Mouse (Mus musculus) cerebellum, adult 9-10 months (tissue): ENCODE results near the gene Slc9a3.

Experiments
- DNase-seq: peaks from one replicate; pipeline ENCODE4 v3.0.0; 2022

The Slc9a3 gene

GRCm38 (mm10) chr13:74145983-74146622 lies 24.8 kb downstream of the Slc9a3 start:
- peak; percentile 67 for DNase-seq

- no peak for DNase-seq
Measured at GRCm38 (mm10) chr13:74147327-74147726, 26.1 kb downstream of the Slc9a3 start.

GRCm38 (mm10) chr13:74166348-74167056 lies 45.2 kb downstream of the Slc9a3 start:
- peak; percentile 20 for DNase-seq

DNA sequence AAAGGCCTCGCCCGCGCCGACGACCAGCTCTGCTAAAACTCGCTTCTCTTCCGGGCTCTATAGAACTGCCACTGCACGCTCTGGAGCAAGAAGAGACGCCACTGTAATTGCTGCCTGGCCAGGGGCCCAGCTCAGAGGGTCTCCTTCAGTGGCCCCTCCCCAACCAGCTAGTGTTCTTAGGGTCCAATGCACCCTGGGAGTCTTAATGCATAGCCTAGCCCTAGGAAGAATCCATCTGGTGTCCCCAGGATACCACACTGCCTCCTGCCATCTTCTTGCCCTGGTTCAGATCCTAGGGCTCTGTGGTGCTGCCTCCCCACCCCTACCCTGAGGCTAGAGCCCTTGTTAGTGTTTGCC lies 45.8 kb downstream of the Slc9a3 start:
- peak; percentile 7 for DNase-seq

DNA sequence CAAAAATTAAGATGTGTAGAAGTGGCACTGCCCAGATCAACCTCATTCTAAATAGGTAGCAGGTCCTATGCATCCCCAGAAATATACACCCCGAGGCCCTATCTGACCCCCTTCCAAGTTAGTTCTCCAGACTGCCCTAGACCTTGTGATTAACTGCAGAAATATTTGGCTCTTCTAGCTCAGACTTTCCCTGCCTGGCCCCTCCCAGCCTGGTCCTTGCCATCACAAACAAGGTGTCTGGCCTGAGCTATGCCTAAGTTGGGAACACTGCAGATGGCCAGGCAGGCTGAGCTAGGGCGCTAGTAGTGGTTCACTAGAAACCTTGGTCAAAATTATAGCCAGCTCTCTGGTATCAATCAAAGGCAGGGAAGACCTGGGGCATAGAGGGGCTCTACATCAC lies 46.2 kb downstream of the Slc9a3 start:
- DNase-seq, result no peak

DNA sequence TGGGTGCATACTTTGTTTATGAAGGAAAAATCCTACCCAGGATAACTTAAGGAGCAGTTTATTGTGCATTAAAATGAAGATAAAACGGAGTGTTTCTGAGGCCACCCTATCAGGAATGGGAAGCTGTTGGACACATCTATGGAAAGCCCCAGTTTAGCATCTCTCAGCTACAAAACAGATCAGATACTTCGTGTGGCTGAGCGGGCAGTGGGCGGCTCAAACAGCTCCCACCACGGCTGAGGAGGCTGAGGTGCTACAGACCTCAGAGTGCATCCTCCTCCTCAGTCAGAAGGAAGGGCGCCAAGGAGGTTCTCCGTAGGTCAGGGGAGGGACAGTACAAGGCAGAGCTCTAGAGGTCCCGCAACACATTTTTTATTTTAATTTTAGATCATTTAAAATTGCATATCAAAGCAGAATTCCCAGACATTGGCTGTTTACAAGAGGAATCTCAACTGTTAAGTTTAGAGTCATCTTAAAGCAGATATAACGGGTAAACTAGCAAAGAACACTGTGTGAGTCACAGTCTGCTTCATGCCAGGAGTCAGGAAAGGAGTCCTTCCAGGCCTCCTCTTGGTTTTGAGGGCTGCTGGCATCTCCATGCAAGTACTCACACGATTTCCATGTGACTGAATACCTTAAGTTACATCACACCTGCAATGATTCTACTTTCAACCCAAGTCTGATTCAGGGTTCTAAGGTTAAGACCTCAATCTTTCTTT lies 48.3 kb downstream of the Slc9a3 start:
- DNase-seq, result no peak

DNA sequence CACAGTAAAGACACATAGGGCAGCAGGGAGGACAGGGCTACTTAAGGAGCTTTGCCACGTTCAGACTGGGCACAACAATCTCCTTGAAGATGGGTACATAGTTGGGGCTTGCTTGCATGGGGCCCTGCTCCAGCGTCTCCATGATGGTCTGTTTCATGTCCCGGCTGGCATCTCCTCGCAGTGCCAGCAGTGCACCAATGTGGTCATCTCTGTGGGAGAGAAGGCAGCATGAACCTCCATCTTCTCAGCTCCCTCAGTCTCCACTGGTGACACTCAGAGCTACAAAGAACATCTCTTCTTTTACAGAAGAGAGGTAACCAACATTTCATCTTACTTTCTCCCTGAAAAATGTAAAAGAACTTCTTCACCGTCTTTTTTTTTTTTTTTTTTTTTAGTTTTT lies 50.8 kb downstream of the Slc9a3 start:
- DNase-seq, result no peak

DNA sequence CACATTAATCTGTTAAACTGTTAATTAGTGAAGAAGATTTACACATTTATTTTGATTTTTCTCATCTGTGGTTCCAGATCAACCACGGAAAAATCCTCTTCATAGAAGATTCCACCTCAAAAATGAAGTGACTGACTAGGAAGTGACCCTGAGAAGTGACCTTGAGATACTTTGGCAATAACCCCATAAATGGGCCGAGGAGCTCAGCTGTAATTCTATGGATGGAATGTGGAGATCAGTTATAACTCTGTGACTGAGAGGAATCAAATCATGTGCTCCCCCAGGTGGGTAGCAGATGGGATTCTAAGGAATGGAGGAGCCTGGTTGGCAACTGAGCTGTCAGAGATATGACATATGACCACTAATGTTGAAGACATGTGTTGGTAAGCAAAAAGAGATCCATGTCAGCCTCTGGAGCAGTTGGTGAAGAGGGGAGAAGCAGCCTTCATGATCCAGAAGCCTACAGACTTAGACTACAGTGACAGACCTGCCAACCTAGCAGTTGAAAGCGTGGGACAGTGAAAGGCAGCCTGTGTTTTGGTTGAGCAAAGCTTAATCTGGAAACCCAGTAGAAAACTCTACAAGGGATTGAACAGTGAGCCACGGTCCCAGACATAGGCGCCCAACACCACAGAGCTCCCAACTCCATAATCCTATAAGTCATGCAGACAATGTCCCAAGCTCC lies 61.9 kb downstream of the Slc9a3 start:
- DNase-seq, result no peak

DNA sequence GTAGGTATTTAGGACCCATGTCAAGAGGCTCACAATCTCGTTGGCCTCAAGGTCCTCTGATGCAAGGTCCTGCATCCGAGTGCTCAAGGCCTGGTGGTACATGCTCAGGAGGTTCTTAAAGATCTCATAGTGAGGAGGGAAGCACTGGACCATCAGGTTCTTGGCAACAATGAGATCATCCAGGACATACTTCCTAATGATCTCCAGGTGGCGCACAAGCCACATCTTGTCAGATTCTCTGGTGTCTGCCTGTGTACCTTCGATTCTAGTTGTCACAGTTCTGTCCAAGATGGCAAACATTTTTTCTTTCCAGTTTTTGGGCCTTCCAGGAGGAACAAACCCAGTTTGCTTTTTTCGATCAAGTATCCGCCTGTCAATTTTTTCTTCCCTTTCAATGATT lies 71.4 kb downstream of the Slc9a3 start:
- DNase-seq, result no peak

- DNase-seq, result no peak
Measured at GRCm38 (mm10) chr13:74196451-74196850, 75.2 kb downstream of the Slc9a3 start.

DNA sequence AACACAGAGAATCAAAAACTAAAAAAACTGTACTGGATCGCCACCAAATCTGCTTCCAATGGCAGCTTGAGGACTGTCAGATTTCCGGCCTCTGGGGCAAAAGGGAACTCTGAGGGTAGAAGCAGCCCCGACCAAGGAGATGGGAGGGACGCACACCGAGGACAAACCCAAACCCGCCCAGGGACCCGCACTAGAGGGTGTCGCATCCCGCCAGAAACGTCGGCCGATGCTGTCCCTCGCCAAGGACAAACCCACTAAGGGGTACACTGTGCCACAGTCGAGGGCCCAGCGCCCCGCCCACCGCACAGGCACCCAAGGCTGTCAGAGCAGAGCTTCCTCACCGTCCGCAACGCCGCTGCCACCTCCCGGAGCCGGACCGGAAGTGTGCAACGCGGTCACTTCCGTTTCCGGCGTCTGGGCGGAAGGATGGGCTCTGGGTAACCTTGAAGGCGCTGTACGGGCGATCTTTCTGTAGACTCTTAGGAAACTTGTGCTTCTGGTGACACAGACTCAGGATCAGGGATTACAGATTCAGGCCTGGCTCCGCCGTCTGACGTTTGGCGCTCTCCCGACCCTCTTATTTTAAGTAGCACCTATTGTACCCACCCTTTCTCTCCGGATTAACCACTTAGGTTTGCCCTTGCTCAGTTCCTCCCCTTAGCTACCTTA lies 87.2 kb downstream of the Slc9a3 start, which contains the start of gene Exoc3:
TSS of gene Exoc3 (minus strand) at position 416 of the 669 bp plus-strand sequence.
- DNase-seq, result peak; percentile 90

DNA sequence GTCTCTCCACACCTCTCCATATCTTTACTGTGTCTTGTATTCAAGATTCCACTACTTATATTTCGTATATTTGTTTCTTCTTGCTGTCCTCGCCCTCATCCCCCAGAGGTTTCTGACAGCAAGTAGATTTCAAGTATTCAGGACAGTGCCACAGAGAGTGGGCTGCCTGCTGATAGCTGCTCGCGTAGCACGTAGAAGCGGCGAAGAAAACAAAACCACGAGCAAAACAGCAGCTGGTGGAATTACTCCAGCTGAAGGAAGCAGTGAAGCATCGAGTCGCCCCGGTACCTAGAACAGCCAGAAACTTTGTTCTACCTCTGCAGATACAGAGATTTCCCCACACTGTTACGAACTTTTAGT lies 87.7 kb downstream of the Slc9a3 start:
- DNase-seq, result no peak

DNA sequence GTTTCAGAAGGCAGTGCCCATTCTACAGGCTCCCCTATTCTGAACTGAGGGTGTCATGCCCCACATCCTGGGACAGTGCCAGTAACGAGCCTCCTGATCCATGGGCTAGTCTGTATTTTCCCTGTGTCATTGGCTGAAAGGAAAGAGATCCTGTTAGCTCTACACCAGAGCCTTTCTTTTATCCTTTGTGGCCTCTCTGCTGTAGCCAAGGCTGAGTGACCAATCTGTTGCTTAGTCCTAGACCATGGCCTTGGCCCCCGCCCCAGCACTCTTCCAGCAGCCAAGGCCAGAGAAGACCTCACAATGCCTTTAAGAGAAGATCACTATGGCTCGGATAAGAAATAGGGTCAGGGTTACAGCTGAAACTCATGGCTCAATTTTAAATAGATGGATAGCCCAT lies 97.2 kb downstream of the Slc9a3 start:
- DNase-seq, result no peak
